Mouse (Mus musculus): Measurements from ENCODE around the gene Brd4. TPM values are rescaled to one million over a fixed set of nuclear protein-coding genes. Genes with fewer than 3 reads are reported as not detected.

Brd4 gene
- 177 and 236 TPM in 2 replicates for polyA plus RNA-seq (2012; ENCODE audit: low replicate concordance)

DNA sequence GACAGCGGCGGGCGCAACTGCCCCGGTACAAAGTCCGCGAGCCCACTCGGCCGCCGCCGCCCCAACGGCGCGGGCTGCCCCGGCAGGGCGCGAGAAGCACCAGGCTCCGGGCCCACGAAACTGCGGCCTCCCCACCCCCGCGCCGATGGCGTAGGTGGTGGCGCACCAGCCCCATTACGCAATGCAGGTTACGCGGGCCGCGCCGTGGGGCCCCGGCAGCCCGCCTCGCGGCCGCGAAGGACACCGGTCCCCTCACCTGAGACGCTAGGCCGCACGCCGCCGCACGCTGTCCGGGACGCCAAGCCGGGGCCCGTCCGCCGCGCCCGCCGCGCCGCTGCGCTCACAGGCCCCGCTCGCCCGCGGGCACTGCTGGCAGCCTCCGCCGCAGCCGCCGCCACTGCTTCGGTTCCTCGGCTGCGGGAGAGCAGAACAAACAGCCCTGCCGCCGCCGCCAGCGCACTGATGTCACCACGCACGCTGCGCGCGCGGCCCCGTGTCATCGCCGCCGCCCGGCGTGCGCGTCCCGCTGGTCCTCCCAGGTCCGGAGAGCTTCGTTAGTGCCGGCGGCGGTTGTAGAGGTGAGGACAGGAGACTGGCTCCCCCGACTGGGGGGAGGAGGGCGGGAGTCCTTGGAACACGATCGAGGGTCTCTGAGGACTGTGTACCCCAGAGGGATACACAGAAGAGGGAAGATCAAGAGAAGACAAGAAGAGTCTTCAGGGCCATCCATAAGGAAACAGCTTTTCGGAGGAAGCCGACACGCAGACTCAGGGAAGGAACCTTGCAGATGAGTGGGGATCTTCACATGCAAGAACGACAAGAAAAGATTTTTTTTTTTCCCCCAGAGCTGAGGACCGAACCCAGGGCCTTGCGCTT is at the start of gene Brd4:
Brd4 (minus strand) TSS at position 461 of the 876 bp plus-strand sequence.

GRCm38 (mm10) chr17:32320597-32321389 is 36.3 kb upstream of the Brd4 start, which contains the start of gene Akap8:
Akap8 (minus strand) TSS chr17:32321238.

DNA sequence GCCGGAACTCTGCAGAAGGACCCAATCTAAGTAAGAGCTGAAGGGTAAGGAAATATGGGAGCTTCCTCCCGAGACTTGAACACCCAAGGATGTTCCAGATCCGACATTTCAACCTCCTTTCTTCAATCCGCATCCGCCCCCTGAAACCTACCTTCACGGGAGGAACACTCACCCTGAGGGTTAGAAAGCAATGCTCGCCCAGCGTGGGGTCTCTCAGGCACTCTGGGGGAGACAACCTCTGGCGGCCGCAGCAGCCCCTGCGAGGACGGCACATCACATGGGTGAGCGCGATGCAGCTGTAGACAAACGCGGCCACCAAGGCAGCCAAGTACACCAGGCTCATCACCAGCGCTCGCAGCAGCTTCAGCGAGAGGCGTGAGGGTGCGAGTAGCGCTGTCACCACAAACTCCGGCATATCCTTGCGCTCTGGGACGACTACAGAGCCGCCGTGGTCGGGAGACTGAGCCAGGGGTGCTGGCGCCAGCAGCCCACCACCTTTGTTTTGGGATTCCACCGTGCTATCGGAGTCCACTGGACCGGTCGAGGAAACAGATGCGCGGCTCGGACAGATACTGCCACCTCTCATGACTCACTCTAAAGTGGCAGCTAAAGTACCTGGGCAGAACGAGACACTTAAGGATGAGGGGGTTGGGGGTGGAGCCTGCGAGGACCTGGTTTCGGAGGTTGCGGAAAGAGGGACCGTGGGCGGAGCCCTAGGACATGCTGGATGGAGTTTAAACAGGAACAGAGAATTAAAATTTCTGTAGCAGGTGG is 95.5 kb downstream of the Brd4 start, which contains the start of gene Ephx3:
Ephx3 (minus strand) TSS at position 687 of the 774 bp plus-strand sequence.

DNA sequence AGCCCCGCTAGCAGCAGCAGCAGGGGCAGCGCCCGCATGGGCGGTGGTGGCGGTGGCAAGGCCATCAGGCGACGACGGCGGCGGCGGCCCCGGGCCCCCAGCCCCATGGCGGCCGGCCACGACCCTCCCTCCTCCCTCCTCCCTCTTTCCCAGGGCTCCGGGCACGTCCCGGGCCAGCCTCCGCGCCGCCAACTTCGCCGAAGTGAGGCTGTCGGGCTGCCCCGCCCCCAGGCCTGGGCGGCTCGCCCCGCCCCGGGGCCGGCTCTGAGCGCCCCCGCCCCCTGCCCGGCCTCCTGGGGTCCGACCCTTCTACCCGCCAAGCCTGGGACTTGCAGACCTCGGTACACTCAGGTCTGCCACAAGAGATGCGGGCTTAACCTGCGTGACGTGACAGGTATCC is 117.8 kb downstream of the Brd4 start, which contains the start of gene Notch3:
Notch3 (minus strand) TSS at position 166 of the 400 bp plus-strand sequence.

Other genes starting within 250 kb of the Brd4 start
- gene Rrp1b, start 248.6 kb downstream of the Brd4 start, polyA plus RNA-seq (2012; ENCODE audit: low replicate concordance) = 282 and 467 TPM in 2 replicates
- not detected in 2 replicates for gene Hsf2bp, start 248.4 kb downstream of the Brd4 start, polyA plus RNA-seq (2012; ENCODE audit: low replicate concordance)
- 1.0 and 1.5 TPM in 2 replicates for gene Notch3, start 117.9 kb downstream of the Brd4 start, polyA plus RNA-seq (2012; ENCODE audit: low replicate concordance)
- gene Ephx3, start 95.2 kb downstream of the Brd4 start, polyA plus RNA-seq (2012; ENCODE audit: low replicate concordance) = 0.07 TPM in 1 of 2 replicates, not detected in the other
- 250 and 496 TPM in 2 replicates for gene Akap8, start 36.5 kb upstream of the Brd4 start, polyA plus RNA-seq (2012; ENCODE audit: low replicate concordance)
- gene Akap8l, start 65.9 kb upstream of the Brd4 start, polyA plus RNA-seq (2012; ENCODE audit: low replicate concordance) = 123 and 402 TPM in 2 replicates
- gene Wiz, start 104.7 kb upstream of the Brd4 start, polyA plus RNA-seq (2012; ENCODE audit: low replicate concordance) = 69.2 and 91.8 TPM in 2 replicates
- gene Rasal3, start 118.9 kb upstream of the Brd4 start, polyA plus RNA-seq (2012; ENCODE audit: low replicate concordance) = 38.0 and 174 TPM in 2 replicates
- 4.6 and 7.9 TPM in 2 replicates for gene Pglyrp2, start 139.4 kb upstream of the Brd4 start, polyA plus RNA-seq (2012; ENCODE audit: low replicate concordance)
- 0.38 TPM in 1 of 2 replicates, not detected in the other for gene Cyp4f39, start 168.0 kb upstream of the Brd4 start, polyA plus RNA-seq (2012; ENCODE audit: low replicate concordance)
- gene Cyp4f17, start 221.3 kb upstream of the Brd4 start, polyA plus RNA-seq (2012; ENCODE audit: low replicate concordance) = 0.41 and 0.71 TPM in 2 replicates